Mouse (Mus musculus) hindbrain, embryonic 14.5 days (tissue): ENCODE measurements around the gene Ugt2a1. TPM values are rescaled to one million over a fixed set of nuclear protein-coding genes. Genes with fewer than 3 reads are reported as not detected.

Source experiments
- polyA plus RNA-seq: library from polyadenylated mRNA; unstranded; fragments of >200 nt; fragmentation: Nextera tagmentation; extraction: Ambion mirVana; gene quantifications from 2 replicates; pipeline ENCODE4 v1.2.1, GENCODE M21; 2014

Gene Ugt2a1
- polyA plus RNA-seq, 1 experiment from 2014 or later, result not detected

Other genes starting within 250 kb of the Ugt2a1 start
- gene Ugt2b37, start 236.1 kb downstream of the Ugt2a1 start, polyA plus RNA-seq, result not detected in 2 replicates
- not detected in 2 replicates for gene Ugt2a3, start 153.7 kb downstream of the Ugt2a1 start, polyA plus RNA-seq
- gene Ugt2b38, start 66.7 kb downstream of the Ugt2a1 start, polyA plus RNA-seq, result not detected in 2 replicates
- not detected in 2 replicates for gene Ugt2a2, start 8.6 kb downstream of the Ugt2a1 start, polyA plus RNA-seq
- gene Gm43638, start 4.1 kb downstream of the Ugt2a1 start, polyA plus RNA-seq, result not detected in 2 replicates
- gene Sult1b1, start 47.3 kb upstream of the Ugt2a1 start, polyA plus RNA-seq, result not detected in 2 replicates
- not detected in 2 replicates for gene Sult1d1, start 78.2 kb upstream of the Ugt2a1 start, polyA plus RNA-seq
- gene Sult1e1, start 100.7 kb upstream of the Ugt2a1 start, polyA plus RNA-seq, result not detected in 2 replicates
- not detected in 2 replicates for gene Csn1s1, start 175.3 kb upstream of the Ugt2a1 start, polyA plus RNA-seq
- gene Csn2, start 208.8 kb upstream of the Ugt2a1 start, polyA plus RNA-seq, result not detected in 2 replicates